Mouse (Mus musculus) layer of hippocampus, postnatal 14 days (tissue): ENCODE data around the gene Vmn1r116. TPM values are rescaled to one million over a fixed set of nuclear protein-coding genes. Genes with fewer than 3 reads are reported as not detected.
"Not testable (repeated sequence)": the region's sequence is repeated elsewhere in the genome, so short reads cannot be mapped to it uniquely, and the experiment has no call there.

Experiments used
- DNase-seq, 2 experiments: peaks; one replicate each; pipeline ENCODE4 v3.0.0; 2021 to 2022; ENCODE audit warnings: low spot score in 2 of 2, mixed read lengths in 1 of 2
- long read RNA-seq, 2 experiments: library from polyadenylated mRNA; stranded (forward); transcript quantifications; one replicate each; pipeline ENCODE4 v2.0.0; 2021
- total RNA-seq, 2 experiments: library from RNA; stranded (reverse); gene quantifications; 2 replicates each; pipeline ENCODE4 v1.2.3; 2021

The Vmn1r116 gene
- total RNA-seq = not detected
- long read RNA-seq, experiment 1 = 0 reads
- long read RNA-seq, experiment 2 = 0 reads

DNA sequence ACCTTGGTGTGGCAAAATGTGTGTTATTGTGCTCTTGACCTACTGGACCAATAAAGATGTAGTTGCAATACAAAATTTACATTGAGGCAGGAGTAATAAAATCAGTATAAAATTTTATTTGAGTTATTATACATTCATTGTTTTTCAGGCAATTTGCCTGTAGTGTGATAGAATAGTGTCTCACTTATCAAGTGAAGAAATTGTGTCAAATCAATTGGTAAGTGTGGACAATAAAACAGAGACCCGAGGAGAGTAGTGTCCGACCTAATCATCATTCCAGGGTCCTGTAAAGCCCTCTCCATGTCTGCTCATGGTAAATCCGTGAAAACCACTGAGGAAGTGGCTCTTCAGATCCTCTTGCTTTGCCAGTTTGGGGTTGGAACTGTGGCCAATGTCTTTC, at the start of gene Vmn1r116:
Gene Vmn1r116, plus strand, starts transcription at position 301 of the 400 bp plus-strand sequence.
- DNase-seq = not testable (repeated sequence)

DNA sequence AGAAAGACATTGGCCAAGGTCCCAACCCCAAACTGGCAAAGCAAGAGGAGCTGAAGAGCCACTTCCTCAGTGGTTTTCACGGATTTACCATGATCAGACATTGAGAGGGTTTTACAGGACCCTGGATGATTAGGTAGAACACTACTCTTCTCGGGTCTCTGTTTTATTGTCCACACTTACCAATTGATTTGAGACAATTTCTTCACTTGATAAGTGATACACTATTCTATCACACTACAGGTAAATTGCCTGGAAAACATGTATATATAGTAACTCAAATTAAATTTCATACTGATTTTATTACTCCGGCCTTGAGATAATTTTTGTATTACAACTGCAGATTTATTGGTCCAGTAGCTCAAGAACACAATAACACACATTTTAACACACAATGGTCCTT, 27.2 kb upstream of the Vmn1r116 start, which contains the start of gene Vmn1r115:
Gene Vmn1r115, minus strand, starts transcription at position 101 of the 400 bp plus-strand sequence.
- not testable (repeated sequence) for DNase-seq

DNA sequence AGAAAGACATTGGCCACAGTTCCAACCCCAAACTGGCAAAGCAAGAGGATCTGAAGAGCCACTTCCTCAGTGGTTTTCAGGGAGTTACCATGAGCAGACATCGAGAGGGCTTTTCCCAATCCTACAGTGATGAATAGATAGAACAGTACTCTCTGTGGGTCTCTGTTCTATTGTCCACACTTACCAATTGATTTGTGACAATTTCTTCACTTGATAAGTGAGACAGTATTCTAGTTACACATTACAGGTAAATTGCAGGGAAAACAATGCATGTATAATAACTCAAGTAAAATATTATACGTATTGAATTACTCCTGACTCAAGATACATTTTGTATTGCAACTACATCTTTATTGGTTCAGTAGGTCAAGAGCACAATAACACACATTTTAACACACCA, 12.0 kb downstream of the Vmn1r116 start, which contains the start of gene Vmn1r117:
Gene Vmn1r117, minus strand, starts transcription at position 101 of the 400 bp plus-strand sequence.
- DNase-seq = not testable (repeated sequence)

DNA sequence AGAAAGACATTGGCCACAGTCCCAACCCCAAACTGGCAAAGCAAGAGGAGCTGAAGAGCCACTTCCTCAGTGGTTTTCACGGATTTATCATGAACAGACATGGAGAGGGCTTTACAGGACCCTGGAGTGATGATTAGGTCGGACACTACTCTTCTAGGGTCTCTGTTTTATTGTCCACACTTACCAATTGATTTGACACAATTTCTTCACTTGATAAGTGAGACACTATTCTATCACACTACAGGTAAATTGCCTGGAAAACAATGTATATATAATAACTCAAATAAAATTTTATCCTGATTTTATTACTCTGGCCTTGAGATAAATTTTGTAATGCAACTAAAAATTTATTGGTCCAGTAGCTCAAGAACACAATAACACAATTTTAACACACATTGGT, 40.2 kb downstream of the Vmn1r116 start, which contains the start of gene Vmn1r118:
Gene Vmn1r118, minus strand, starts transcription at position 101 of the 400 bp plus-strand sequence.
- DNase-seq = not testable (repeated sequence)

Other genes with a start within 250 kb of the Vmn1r116 start
- not detected for gene Vmn1r107, start 203.3 kb upstream of the Vmn1r116 start, total RNA-seq
- gene Vmn1r111, start 169.0 kb upstream of the Vmn1r116 start, total RNA-seq = not detected
- not detected for gene Gm10668, start 141.6 kb upstream of the Vmn1r116 start, total RNA-seq
- not detected for gene Vmn1r112, start 101.1 kb upstream of the Vmn1r116 start, total RNA-seq
- gene Vmn1r113, start 85.0 kb upstream of the Vmn1r116 start, total RNA-seq = not detected
- gene Vmn1r114, start 60.1 kb upstream of the Vmn1r116 start, total RNA-seq = not detected
- gene Vmn1r115, start 27.3 kb upstream of the Vmn1r116 start, total RNA-seq = not detected
- not detected for gene Vmn1r117, start 11.9 kb downstream of the Vmn1r116 start, total RNA-seq
- not detected for gene Vmn1r118, start 40.1 kb downstream of the Vmn1r116 start, total RNA-seq
- gene Vmn1r119, start 140.2 kb downstream of the Vmn1r116 start, total RNA-seq = not detected
- not detected for gene Vmn1r120, start 181.5 kb downstream of the Vmn1r116 start, total RNA-seq
- gene Vmn1r121, start 226.3 kb downstream of the Vmn1r116 start, total RNA-seq = not detected